Mouse (Mus musculus) intestine, embryonic 16.5 days (tissue): ENCODE data around the gene Ets1. TPM values are rescaled to one million over a fixed set of nuclear protein-coding genes. Genes with fewer than 3 reads are reported as not detected.

Experiments
- ATAC-seq: fragments of 200-750 bp; cut with Nextera tagmentation; 2 replicates; pipeline ENCODE4 v1.8.0; 2017; ENCODE audit warnings: moderate TSS enrichment, moderate library complexity
- H3K27ac ChIP-seq: fragments of 300-500 bp; sonication (generic); 2 replicates; pipeline ENCODE4 v1.5.1; 2014; ENCODE audit warnings: mild to moderate bottlenecking, low read length
- H3K27me3 ChIP-seq: fragments of 300-500 bp; sonication (generic); replicated peaks from 2 replicates; pipeline ENCODE4 v1.6.1; 2014; ENCODE audit warnings: low read length, control low read depth, mixed read lengths; ENCODE audit not compliant: control insufficient read depth, insufficient read depth
- H3K36me3 ChIP-seq: fragments of 300-500 bp; sonication (generic); 2 replicates; pipeline ENCODE4 v1.6.1; 2014; ENCODE audit warnings: low read length, control low read depth; ENCODE audit not compliant: control insufficient read depth, insufficient read depth
- H3K4me1 ChIP-seq: fragments of 300-500 bp; sonication (generic); 2 replicates; pipeline ENCODE4 v1.6.1; 2014; ENCODE audit warnings: low read length, control low read depth, mixed read lengths; ENCODE audit not compliant: control insufficient read depth, insufficient read depth
- H3K4me2 ChIP-seq: fragments of 300-500 bp; sonication (generic); 2 replicates; pipeline ENCODE4 v1.6.1; 2014; ENCODE audit warnings: low read depth, low read length, control low read depth
- H3K4me3 ChIP-seq: fragments of 300-500 bp; sonication (generic); 2 replicates; pipeline ENCODE4 v1.5.1; 2014; ENCODE audit warnings: mild to moderate bottlenecking, low read length
- H3K9ac ChIP-seq: fragments of 300-500 bp; sonication (generic); 2 replicates; pipeline ENCODE4 v1.6.1; 2014; ENCODE audit warnings: low read depth, low read length
- H3K9me3 ChIP-seq: fragments of 300-500 bp; sonication (generic); 2 replicates; pipeline ENCODE4 v1.6.1; 2016; ENCODE audit warnings: low read length, control low read depth; ENCODE audit not compliant: control insufficient read depth
- WGBS: fragments of 180-500 bp; shearing (Covaris S2); extraction: QIAGEN DNeasy Blood & Tissue Kit; methylation state at CpG from one replicate; pipeline ENCODE4 v1.1.7; 2014; 5-methylcytosine and 5-hydroxymethylcytosine counted together
- polyA plus RNA-seq: library from polyadenylated mRNA; unstranded; fragments of >200 nt; fragmentation: Nextera tagmentation; extraction: Ambion mirVana; gene quantifications from 2 replicates; pipeline ENCODE4 v1.2.1, GENCODE M21; 2015

Ets1 gene
- polyA plus RNA-seq, 1 experiment from 2014 or later = 33.0 TPM

DNA sequence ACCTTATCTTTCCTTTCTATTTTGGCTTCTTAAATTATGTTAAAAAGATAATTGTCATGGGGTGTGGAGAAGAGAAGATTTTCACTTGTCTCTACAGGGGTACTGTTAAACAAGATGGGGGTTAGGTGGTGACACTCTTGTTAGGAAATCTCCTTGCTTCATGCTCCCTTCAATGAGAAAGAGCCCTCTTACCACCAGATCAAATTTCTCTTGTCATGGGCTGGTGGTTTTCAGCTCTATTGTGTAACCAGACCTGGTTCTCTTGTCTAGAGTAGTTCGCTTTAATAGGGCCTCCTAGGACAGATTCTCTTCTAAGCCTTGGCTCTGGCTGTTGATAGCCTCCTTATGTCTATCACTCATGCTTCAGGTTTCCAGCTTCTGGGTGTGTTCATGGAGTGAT lies 18.3 kb downstream of the Ets1 start:
- no peak for ATAC-seq

DNA sequence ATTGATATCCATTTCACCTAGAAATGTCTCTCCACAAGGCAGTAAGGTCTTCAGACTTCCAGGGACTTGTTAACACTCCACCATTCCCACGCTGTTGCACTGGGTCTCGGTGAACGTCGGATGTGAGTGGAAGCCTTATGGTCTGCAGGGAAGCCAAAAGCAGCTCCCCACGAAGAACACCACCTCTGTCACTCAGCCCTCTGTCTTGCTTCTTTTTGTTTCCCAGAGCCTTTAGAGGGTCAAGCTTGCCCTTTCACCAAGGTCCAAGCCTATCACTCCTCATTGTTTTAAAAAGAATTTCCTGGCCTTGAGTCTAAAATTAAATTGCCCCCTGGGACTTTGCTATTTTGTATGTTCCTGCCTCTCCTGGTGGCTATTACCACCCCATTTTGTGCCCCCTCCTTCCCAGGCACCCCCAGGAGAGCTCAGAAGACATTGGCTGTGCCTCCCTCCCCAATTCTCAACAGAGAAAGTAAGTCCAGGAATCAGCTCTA lies 20.4 kb downstream of the Ets1 start:
- 77% methylated on average over 5 of the region's 5 CpGs for WGBS
- H3K9me3 ChIP-seq = no peaks in the 10 kb centered on the region
- ATAC-seq = no peak
- H3K36me3 ChIP-seq = no peaks in the 10 kb centered on the region
- H3K4me3 ChIP-seq = no peak overlapping the region
- H3K27ac ChIP-seq = no peak overlapping the region
- no peaks in the 10 kb centered on the region for H3K27me3 ChIP-seq
- H3K4me1 ChIP-seq = no peaks in the 10 kb centered on the region
- no peak overlapping the region for H3K4me2 ChIP-seq
- no peak overlapping the region for H3K9ac ChIP-seq

More for the DNA sequence above, 18.3 kb downstream of the Ets1 start:
- H3K9ac ChIP-seq = no peak overlapping the region
- H3K36me3 ChIP-seq = no peaks in the 10 kb centered on the region
- H3K9me3 ChIP-seq = no peaks in the 10 kb centered on the region
- no peak overlapping the region for H3K4me3 ChIP-seq
- H3K4me2 ChIP-seq = no peak overlapping the region
- H3K27ac ChIP-seq = no peak overlapping the region
- H3K27me3 ChIP-seq = no peaks in the 10 kb centered on the region
- WGBS = 93% methylated on average over 1 of the region's 1 CpGs
- H3K4me1 ChIP-seq = no peaks in the 10 kb centered on the region

DNA sequence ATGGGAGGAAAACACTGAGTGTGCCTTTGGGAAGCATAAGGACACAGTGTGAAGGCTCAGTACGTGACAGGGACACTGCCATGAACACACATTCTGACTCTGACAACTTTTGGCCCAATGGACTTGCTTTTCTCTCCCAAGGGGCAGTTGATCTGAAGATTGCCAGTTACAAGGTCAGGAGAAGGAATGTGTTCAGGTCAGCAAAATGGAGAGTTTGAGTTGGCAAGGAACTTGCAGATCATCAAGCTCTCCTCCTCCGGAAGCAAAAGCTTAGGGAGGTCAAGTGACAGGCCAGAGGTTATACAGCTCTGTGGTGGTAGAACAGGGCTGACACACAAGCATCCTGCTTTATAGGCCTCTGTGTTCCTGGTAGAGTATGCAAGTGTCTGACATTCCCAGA lies 21.1 kb downstream of the Ets1 start:
- ATAC-seq = no peak
- Histone ChIP-seq H3K4me3 (no peak overlapping the region), H3K4me2 (no peak overlapping the region), H3K4me1 (no peaks in the 10 kb centered on the region), H3K36me3 (no peaks in the 10 kb centered on the region), H3K9ac (no peak overlapping the region), H3K9me3 (no peaks in the 10 kb centered on the region), H3K27me3 (no peaks in the 10 kb centered on the region), H3K27ac (no peak overlapping the region)
- WGBS = 66% methylated on average over 2 of the region's 2 CpGs

DNA sequence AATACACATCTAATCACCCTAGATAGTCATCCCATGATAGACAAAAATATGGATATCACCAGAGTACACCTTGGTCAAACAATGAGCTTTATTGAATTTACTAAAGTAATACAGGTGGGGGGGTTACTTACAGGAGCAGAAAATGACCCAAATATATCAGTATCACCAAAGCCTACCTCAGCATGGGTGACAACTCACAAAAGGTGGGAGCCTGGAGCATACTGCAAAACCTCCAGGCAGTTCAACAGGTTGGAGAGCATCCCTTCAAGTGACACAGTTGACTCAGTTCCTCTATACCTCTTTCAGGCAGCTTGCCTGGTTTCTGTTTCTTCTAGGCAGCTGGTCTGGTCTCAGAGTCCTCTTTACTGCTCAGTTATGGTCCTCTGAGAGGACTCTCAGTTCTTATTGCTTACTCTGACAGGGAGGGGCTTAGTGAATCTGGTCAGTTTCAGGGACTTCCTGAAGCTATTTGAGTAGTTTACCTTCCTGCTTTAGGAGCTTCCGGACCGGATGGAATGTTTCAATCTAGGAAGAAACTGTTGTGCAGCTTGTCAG lies 24.5 kb downstream of the Ets1 start:
- H3K9ac ChIP-seq = no peak overlapping the region
- 80% methylated on average over 2 of the region's 2 CpGs for WGBS
- H3K27me3 ChIP-seq = no peaks in the 10 kb centered on the region
- no peak overlapping the region for H3K27ac ChIP-seq
- no peak overlapping the region for H3K4me2 ChIP-seq
- H3K4me1 ChIP-seq = no peaks in the 10 kb centered on the region
- H3K9me3 ChIP-seq = no peaks in the 10 kb centered on the region
- H3K4me3 ChIP-seq = no peak overlapping the region
- H3K36me3 ChIP-seq = no peaks in the 10 kb centered on the region
- no peak for ATAC-seq

DNA sequence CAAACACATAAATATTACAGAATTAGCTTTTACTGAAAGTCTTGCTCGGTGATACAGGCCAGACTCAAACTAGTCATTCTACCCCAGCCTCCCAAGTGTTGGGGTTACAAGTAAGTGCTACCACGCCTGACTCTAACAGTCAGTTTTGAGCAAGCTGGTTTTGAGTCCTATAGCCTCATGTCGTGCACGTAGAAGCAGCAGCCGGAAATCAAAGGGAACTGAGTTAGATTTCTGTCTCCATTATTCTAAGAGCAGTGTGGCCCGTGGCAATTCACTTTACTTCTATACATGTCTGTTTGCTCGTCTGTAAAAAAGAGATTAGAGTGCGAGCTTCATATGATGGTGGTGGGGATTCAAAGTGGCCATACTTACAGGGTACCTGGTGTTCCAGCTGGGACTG lies 25.1 kb downstream of the Ets1 start:
- H3K27ac ChIP-seq = no peak overlapping the region
- no peaks in the 10 kb centered on the region for H3K4me1 ChIP-seq
- H3K4me3 ChIP-seq = no peak overlapping the region
- H3K9me3 ChIP-seq = no peaks in the 10 kb centered on the region
- no peak overlapping the region for H3K9ac ChIP-seq
- H3K4me2 ChIP-seq = no peak overlapping the region
- no peaks in the 10 kb centered on the region for H3K36me3 ChIP-seq
- no peak for ATAC-seq
- WGBS = 86% methylated on average over 8 of the region's 8 CpGs
- no peaks in the 10 kb centered on the region for H3K27me3 ChIP-seq

DNA sequence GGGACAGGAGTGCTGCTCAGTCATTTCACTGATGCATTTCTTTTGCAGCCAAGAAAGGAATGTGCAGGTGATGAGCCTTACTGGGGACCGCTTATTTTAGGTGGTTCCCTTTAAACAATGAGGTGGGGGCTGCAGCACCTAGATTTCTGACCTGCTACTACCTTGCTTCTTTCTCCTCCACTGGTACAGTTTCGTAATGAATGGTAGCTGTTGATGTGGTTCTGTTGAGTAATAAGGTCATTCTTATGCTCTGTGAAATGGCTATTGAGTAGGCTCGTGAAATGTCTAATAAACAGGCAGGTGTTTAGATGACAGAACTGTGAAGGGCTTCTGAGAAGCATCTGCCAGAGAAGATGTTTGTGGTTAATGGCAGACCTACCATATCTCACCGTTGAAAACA lies 25.5 kb downstream of the Ets1 start:
- Histone ChIP-seq H3K4me3 (no peak overlapping the region), H3K27me3 (no peaks in the 10 kb centered on the region), H3K4me1 (0 out of 2 replicates have a peak, but pooled peaks cover 2% of the 10 kb centered on the region), H3K9ac (no peak overlapping the region), H3K4me2 (no peak overlapping the region), H3K36me3 (no peaks in the 10 kb centered on the region), H3K27ac (no peak overlapping the region), H3K9me3 (no peaks in the 10 kb centered on the region)
- no peak for ATAC-seq
- WGBS = 76% methylated on average over 4 of the region's 4 CpGs

DNA sequence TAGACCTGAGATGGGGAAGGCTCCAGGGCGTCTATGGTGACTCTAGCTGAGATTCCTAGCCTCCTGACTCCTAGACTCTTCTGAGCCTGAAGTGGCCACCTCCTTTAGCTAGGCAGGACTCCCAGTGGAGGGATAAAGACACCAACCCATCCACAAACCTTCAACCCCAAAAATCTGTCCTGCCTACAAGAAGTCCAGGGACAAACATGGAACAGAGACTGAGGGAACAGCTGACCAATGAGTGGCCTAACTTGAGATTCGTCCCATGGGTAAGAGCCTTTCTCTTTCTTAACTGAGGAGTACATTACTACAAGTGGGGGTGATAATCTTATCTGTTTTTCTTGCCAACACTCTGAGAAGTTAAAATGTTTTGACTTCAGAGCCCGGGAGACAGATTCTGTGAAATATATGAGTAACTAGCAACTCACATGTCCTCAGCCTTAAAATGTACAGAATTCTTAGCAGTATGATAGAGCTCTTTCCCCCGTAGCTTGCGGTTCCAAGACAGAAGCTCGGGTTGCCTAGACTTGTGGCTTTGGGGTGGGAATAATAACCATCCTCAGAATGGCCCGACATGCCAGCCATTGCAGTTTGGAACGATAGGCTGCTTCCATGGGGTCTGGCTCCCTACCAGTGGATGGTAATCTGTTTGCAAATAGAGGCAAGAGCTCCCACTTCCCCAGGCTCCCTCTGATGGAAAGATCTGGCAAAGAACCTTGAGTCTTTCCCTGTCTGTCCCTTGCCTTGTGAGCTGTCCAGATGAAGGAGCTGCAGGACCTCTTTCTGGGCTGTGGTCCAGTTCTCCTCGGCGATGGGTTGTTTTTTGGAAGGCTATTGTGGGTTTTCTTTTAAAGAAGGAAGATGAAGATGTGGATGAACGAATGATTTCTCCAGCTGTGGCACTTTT lies 30.8 kb downstream of the Ets1 start:
- H3K9ac ChIP-seq = no peak overlapping the region
- H3K9me3 ChIP-seq = no peaks in the 10 kb centered on the region
- no peaks in the 10 kb centered on the region for H3K27me3 ChIP-seq
- 0 out of 2 replicates have a peak overlapping the region, but pooled peaks have one; percentile 11 for H3K27ac ChIP-seq
- H3K36me3 ChIP-seq = no peaks in the 10 kb centered on the region
- peaks cover 22% of the 10 kb centered on the region for H3K4me1 ChIP-seq
- H3K4me2 ChIP-seq = no peak overlapping the region
- ATAC-seq = peak; percentile 45
- 52% methylated on average over 11 of the region's 11 CpGs for WGBS
- no peak overlapping the region for H3K4me3 ChIP-seq

DNA sequence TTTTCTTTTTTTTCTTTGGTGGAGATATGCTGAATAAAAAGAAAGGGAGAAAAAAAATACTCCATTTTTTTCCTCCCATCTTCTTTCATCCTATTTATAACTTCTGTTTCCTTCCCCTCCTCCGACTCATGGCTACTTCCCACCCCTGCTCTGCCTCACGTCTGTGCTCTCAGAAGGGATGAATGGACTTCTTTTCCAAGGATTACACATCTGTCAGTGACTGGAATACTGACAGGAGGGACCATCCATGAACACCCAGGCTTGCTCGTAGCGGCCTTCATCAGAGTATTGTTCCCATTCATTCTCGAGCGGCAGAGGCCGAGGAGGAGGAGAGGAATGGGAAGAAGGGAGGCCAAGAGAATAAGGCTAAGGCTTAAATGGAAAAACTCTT lies 31.5 kb downstream of the Ets1 start:
- ATAC-seq = no peak
- Histone ChIP-seq H3K9me3 (no peaks in the 10 kb centered on the region), H3K9ac (no peak overlapping the region), H3K4me1 (peaks cover 26% of the 10 kb centered on the region), H3K27me3 (no peaks in the 10 kb centered on the region), H3K4me3 (no peak overlapping the region), H3K4me2 (peak overlapping the region; percentile 19; the same call in 1 of the 2 replicates), H3K36me3 (no peaks in the 10 kb centered on the region), H3K27ac (peak overlapping the region; percentile 47)
- 40% methylated on average over 7 of the region's 7 CpGs for WGBS

DNA sequence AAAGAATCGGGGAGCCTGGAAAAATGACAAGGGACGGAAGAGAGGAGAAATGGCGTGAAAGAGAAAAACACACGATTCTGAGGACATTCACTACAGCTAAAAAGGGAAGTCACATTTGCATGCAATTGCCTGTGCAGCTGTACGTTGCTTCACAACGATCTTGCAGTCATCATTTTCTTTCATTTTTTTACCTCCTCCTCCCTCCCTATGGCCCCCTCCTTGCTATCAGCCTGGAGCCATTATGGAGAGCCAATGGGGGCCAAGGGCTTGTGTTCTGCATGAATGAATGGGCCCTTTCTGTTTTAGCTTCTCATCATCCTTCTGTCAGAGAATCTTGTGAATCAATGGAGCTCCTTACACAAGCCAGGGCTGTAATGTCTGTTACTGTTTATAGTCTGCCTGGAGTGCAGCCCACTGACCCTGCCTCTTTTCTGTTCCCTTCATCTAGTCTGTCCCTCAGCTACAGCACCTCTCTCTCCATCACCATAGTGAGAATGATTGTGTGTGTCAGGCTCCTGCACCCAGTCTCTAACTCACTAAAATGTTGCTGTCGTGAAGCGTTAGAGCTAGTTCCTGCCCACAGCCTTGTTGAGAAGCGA lies 32.2 kb downstream of the Ets1 start:
- no peaks in the 10 kb centered on the region for H3K36me3 ChIP-seq
- no peaks in the 10 kb centered on the region for H3K27me3 ChIP-seq
- no peak overlapping the region for H3K9ac ChIP-seq
- H3K4me3 ChIP-seq = no peak overlapping the region
- peak overlapping the region; percentile 47; the same call in 1 of the 2 replicates for H3K27ac ChIP-seq
- ATAC-seq = no peak
- 44% methylated on average over 9 of the region's 9 CpGs for WGBS
- peaks cover 33% of the 10 kb centered on the region for H3K4me1 ChIP-seq
- H3K4me2 ChIP-seq = no peak overlapping the region
- no peaks in the 10 kb centered on the region for H3K9me3 ChIP-seq
